Mouse (Mus musculus): ENCODE results near the gene BB287469.
"Not testable (repeated sequence)": the region's sequence is repeated elsewhere in the genome, so short reads cannot be mapped to it uniquely, and the experiment has no call there.

The BB287469 gene

DNA sequence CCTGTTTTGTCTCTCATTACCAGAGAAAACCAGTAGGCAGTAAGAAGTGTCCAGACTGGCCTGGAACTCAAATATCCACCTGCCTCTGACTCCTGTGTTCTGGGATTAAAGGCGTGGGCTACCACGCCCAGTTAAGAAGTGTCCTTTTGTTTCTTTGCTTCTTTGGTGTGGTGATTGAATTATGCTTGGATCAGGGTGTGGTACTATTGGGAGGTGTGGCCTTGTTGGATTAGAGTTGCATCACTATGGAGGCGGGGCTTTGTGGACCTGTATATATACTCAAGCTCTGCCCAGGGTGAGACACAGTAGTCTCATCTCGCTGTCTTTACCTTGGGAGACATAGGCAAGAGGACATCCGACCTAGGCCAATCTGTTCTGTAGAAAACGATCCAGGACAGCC lies at the start of gene BB287469:
TSS of gene BB287469 (plus strand) at position 301 of the 400 bp plus-strand sequence.
- not testable (repeated sequence) for DNase-seq

GRCm38 (mm10) chr12:87775655-87776054 lies 40.7 kb upstream of the BB287469 start, which contains the start of gene Gm21319:
Gene Gm21319 (minus strand): TSS chr12:87775755.
- not testable (repeated sequence) for DNase-seq

DNA sequence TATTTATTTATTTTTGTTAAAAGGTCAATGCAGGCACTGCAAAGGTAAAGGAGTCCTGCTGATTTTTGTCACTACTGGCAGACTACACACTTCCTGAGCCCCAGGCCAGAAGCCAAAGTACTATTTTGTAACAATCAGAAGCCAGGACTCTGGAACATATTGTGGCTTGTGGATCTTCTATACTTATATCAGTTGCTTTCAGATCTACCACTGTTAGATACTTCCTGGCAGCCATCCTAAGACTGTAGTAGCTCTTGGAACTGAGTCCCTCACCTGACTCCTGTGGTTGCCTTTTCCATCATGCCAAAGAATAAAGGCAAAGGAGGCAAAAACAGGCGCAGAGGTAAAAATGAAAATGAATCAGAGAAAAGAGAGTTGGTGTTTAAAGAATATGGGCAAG lies 21.2 kb upstream of the BB287469 start, which contains the start of gene Gm21936:
TSS of gene Gm21936 (plus strand) at position 301 of the 400 bp plus-strand sequence.
- not testable (repeated sequence) for DNase-seq

GRCm38 (mm10) chr12:87797971-87798370 lies 18.4 kb upstream of the BB287469 start:
- not testable (repeated sequence) for DNase-seq

DNA sequence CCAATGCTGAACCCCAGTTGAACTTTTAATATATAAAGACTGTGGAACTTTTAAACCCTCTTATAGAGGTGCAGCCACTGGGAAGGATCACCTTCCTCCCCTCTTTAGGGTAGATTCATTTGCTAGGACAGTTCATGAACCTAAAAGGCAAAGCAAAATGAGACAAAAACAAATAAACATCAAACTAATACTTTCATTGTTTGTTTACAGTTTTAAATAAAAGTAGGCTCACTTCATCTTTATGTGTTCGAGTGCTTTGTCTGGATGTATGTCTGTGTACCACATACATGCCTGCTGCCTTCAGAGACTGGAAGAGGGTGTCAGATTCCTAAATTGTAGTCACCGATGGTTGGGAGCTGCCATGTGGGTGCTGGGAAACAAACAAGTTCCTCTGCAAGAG lies 25.9 kb downstream of the BB287469 start, which contains the start of gene Gm2001:
TSS of gene Gm2001 (minus strand) at position 101 of the 400 bp plus-strand sequence.
- not testable (repeated sequence) for DNase-seq

- not testable (repeated sequence) for DNase-seq
Measured at GRCm38 (mm10) chr12:87850657-87851056, 34.3 kb downstream of the BB287469 start.

DNA sequence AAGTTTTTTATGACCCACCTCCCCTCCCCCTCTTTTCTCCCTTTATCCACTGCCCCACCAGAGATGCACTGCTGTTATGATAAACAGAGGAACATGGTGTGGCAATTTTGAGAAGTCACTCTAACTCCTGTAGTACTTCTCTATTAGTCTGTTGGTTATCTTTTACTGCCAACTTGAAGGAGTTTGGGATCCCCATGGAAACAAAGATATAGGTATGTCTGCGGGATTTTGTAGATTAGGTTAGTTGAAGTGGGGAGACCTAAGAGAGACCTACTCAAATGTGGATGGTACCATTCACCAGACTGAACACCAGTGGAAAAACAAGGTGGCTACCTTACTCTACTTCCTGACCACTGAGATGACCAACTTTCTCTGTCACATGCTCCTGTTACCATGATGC lies 39.7 kb downstream of the BB287469 start:
- DNase-seq: not testable (repeated sequence)

DNA sequence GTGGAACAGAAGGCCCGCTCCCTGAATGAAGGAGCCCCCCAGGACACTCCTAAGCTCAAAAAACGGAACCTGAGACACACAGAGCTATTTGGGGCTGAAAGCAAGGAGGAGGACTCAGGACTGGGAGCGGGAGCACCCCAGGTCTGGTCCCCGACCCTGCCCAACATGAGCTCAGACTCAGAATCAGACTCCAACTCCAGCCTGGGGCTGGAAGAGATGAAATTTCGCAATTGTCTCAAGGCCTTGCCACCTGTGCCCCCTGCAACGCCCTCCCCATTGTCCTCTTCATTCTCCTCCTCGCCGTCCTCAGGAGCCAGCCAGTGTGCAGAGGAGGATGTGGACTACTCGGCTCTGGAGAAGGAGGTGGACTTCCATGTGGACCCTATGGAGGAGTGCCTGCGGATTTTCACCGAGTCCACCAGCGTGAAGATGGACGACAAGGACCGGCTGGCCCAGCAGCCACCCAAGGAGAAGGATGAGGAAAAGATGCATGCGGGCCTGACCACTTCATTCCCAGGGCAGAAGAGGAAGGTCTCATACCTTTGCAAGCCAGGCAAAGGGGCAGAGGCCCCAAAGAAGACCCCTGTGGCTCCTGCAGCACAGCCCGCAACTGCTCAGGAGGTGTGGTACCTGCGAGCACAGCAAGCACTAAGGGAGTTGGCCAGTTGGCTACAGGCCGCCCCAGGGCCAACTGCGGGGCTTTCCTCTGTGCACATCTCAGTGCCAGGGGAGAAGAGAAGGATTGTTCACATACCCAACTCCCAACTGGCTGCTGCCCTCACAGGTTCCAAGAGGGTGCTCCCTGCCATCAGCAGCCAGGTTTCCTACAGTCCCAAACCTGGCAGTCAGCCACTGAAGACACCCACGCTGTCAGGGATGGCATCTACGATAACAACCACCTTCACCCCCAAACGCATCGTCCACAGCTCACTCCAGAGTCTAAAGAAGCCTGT lies 45.6 kb downstream of the BB287469 start:
- not testable (repeated sequence) for DNase-seq

- not testable (repeated sequence) for DNase-seq
Measured at GRCm38 (mm10) chr12:87863638-87864037, 47.3 kb downstream of the BB287469 start.

DNA sequence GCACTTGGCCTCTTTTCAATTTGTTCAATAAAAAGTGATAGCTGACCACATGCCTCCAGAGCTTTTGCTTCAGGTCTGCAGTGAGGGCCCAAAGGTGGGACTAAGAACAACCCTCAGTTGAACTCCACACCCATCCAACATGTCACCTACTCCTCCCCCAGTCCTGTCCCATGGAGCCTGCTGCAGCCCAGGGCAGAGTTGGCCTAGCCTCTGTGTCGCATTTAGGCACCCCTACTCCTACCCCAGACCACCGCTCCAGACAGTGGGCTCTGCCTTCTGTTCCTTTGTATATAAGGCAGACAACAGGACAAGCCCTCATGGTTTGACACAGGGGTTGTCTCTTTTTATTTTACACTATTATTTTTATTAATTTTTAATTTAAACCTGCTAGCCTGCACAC lies 47.7 kb downstream of the BB287469 start:
- DNase-seq: not testable (repeated sequence)
